Mouse (Mus musculus): ENCODE results near the gene Aste1. TPM values are rescaled to one million over a fixed set of nuclear protein-coding genes. Genes with fewer than 3 reads are reported as not detected.

Aste1 gene
- 10 to 100 TPM; 10.0 to 14.0 (median 10.4) TPM for total RNA-seq (2022)

- peak; percentile 90 for DNase-seq
These were observed at the start of gene Aste1, which contains the start of gene Nek11 for GRCm38 (mm10) chr9:105395218-105395627. Gene Aste1 (plus strand): TSS chr9:105395392. Gene Nek11 (minus strand): TSS chr9:105395524.

- no peak for DNase-seq
These were observed 46.8 kb upstream of the Aste1 start for GRCm38 (mm10) chr9:105348242-105349031.

GRCm38 (mm10) chr9:105349034-105349433, 46.2 kb upstream of the Aste1 start:
- no peak for DNase-seq

GRCm38 (mm10) chr9:105362181-105362580, 33.0 kb upstream of the Aste1 start:
- no peak for DNase-seq

GRCm38 (mm10) chr9:105363520-105364231, 31.5 kb upstream of the Aste1 start:
- DNase-seq, result no peak

- DNase-seq, result no peak
These were observed 29.0 kb upstream of the Aste1 start for GRCm38 (mm10) chr9:105366199-105366598.

GRCm38 (mm10) chr9:105368605-105369004, 26.6 kb upstream of the Aste1 start:
- no peak for DNase-seq

GRCm38 (mm10) chr9:105374361-105374760, 20.8 kb upstream of the Aste1 start:
- DNase-seq, result no peak

- DNase-seq, result no peak
These were observed 18.8 kb upstream of the Aste1 start for GRCm38 (mm10) chr9:105376411-105376810.

GRCm38 (mm10) chr9:105376954-105377530, 18.1 kb upstream of the Aste1 start:
- DNase-seq, result no peak

- DNase-seq, result no peak
These were observed 17.6 kb upstream of the Aste1 start for GRCm38 (mm10) chr9:105377622-105378021.

- DNase-seq, result no peak
These were observed 15.6 kb upstream of the Aste1 start for GRCm38 (mm10) chr9:105379533-105380145.

- DNase-seq, result no peak
These were observed 7.8 kb upstream of the Aste1 start for GRCm38 (mm10) chr9:105387403-105387802.

- peak; percentile 18 for DNase-seq
These were observed 5.9 kb upstream of the Aste1 start for GRCm38 (mm10) chr9:105389289-105389688.

GRCm38 (mm10) chr9:105390616-105391015, 4.6 kb upstream of the Aste1 start:
- no peak for DNase-seq

- DNase-seq, result no peak
These were observed 472 bp upstream of the Aste1 start for GRCm38 (mm10) chr9:105394720-105395119.

GRCm38 (mm10) chr9:105408549-105408948, 13.4 kb downstream of the Aste1 start:
- DNase-seq, result no peak

- peak; percentile 13 for DNase-seq
These were observed 63.8 kb downstream of the Aste1 start for GRCm38 (mm10) chr9:105459032-105459431.

GRCm38 (mm10) chr9:105461496-105461895, 66.3 kb downstream of the Aste1 start:
- DNase-seq, result no peak

Measured in adrenal gland, adult 8-10 months (tissue).